Mouse (Mus musculus) hindlimb bud, embryonic 11.5 days (tissue): Measurements from ENCODE around the gene Twf1.

Source experiments
- DNase-seq: peaks from one replicate; pipeline ENCODE4 v3.0.0-alpha.2; 2012; ENCODE audit warnings: low read depth, low spot score; ENCODE audit errors: extremely low spot score

The Twf1 gene

DNA sequence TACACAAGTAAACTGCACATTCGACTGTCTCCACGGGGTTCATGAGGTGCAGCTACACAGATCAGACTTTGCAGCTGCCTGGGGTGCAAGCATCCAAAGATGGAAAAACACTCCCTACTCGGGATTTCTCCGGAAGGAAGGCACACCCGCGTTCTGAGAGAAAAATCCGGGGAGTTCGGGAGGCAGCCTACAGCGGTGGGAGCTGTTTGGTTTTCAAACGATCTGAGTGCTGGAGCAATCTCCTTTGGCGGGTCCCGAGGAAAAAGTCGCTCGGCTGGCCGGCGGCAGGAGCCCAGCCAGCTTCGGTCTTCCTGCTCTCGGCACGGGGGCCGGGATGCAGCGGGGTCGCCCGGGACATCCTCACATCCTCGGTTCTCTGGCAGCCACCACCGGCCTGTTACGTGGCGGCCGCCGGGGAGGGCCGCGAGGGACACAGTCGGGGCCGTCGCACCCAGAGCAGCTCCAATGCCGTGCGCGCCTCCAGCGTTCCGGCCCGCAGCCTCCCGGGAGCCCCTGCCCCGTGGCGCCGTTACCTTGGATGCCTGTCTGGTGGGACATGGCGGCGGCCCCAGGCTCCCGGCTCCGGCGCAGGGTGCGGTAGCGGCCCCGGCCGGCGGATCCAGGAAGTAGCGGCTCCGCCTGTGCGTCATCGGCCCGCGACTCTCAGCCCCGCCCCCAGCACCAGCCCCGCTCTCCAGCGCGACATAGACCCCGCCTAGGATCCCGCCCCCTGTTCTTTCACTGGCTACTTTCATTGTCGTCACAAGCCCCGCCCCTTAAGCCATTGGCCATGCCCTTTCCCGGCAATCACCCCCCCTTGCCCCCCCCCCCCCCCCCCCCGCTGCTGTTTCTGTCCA, at the start of gene Twf1:
TSS of gene Twf1 (minus strand) at position 671 of the 857 bp plus-strand sequence.
- DNase-seq: peak; percentile 77

DNA sequence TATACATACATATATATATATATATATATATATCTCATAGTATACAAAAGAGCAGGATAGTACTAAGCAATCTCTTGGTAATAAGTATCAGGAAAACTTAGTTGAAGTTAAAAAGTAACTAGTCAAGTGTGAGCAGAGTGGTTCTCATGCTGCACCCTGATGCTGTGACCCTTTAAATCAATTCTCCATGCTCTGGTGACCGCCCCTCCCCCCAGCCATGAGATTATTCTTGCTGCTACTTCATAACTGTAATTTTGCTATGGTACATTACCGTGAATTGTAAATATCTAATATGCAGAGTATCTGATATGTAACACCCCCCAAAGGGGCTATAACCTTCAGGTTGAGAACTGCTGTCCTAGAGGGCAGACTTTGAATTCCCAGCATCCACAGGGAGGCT, 49.4 kb upstream of the Twf1 start:
- DNase-seq: no peak

DNA sequence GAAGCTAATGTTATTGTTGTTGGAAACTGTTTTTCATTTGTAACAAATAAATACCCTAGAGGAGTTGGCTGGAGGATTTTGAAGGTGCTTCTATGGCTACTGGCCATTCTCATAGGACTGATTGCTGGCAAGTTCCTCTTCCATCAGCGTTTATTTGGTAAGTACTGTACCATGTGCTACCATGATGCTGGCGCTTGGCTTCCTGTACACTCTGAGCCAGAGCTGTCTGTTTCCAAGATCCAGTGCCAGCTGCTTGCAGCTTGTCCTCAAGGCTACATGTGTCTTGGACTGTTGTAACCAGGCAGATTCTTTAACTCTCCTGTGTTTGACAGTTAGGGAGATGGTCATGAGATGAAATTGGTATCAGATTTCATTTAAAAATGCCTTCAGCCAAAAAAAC, 48.5 kb upstream of the Twf1 start:
- DNase-seq: no peak

DNA sequence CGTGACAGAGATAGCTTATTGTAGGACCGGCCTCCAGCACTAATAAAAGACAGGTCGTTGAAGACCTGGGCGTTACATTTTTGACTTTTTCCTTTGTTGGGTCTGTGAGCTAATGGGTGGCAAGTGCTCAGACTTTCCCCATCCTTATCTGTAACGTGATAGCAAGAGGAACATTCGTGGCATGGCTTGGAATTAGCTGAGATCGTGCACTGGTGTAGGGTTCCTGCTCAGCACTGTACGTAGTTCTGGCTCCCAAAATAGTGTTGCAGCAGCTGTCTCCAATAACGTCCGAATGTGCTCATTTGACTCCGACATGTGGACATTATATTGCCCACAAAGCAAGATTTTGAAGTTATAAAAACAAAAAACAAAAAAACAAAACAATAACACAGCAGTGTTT, 44.8 kb upstream of the Twf1 start:
- no peak for DNase-seq

DNA sequence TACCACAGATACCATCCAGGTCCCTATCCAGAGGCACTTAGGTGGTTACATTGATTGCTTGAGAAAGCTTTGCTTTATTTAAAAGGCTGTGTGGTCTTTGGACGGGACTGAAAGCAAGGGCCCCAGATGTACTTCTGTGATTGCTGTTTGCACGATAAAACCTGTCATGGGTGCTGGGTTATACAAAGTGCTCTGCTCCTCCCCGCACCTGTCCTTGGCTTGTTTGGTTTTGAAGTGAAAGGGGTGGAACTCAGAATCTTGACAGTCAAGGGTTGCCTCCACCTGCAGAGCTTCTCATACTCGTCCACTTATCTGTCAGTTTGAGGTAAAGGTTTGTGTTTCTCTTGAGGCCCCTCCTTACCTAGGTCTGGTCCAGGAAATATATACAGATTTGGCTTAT, 40.9 kb upstream of the Twf1 start:
- no peak for DNase-seq

DNA sequence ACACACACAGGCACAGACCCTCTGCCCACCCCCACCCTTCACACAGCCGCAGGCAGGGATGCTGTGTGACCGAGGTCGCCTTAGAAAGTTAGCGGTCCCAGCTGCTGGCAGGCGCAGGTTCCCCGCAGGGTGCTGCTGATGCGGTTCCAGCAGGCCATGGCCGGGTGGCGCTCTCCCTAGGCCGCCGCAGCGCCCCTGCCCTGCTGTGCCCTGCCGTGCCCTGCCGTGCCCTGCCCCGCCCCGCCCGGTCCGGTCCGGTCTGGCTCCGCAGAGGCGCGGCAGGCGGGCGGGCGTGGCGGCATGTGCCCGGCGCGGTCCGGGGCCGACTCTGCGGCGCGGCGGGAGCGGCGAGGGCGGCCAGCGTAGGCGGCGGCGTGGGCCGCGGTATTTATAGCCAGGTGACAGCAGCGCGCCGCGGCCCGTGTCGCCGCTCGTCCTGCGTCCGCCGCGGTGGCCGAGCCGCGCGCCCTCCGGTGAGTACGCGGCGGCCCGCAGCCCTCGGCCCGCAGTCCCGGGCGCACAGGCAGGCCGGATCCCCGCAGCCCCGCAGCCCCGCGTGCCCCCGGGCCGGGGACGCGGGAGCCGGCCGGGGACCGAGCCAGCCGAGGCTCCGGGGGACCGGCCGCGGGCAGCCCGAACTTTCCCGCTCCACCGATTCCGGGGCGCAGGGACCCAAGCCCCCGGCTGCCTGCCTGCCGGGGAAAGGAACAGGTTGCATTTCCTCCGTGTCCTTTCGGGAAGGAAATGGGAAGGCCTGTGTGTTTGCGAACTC, 39.3 kb upstream of the Twf1 start, which contains the start of gene Tmem117:
TSS of gene Tmem117 (plus strand) at position 403 of the 772 bp plus-strand sequence.
- DNase-seq: no peak

DNA sequence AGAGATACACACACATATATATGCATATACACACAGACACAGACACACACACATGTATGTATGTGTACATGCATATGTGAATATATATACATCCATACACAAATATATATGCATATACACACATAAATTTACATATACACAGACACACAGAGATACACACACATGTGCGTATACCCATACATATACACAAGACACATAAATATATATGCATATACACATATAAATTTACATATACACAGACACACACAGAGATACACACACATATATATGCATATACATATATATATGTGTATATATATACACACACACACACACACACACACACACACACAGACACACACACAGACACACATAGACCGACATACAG, 38.8 kb upstream of the Twf1 start:
- no peak for DNase-seq

DNA sequence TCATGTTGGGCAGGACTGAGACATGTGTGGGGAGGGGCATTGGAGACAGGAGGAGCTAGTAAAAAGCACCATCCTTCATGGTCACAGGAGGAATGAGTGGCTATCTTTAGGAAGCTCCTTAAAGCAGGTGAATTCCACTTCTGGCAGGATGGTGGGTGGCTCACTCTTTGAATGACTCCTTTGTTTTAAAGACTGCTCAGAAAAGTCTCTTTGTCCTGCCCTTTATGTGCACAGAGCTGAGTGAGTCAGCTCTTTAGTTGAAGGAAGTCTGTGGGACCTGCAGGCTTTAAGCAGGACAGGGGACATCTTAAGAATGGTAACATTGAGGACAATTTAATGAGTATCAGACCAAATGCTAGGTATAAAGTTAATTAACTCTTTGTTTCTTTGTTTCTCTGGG, 31.2 kb upstream of the Twf1 start:
- no peak for DNase-seq

DNA sequence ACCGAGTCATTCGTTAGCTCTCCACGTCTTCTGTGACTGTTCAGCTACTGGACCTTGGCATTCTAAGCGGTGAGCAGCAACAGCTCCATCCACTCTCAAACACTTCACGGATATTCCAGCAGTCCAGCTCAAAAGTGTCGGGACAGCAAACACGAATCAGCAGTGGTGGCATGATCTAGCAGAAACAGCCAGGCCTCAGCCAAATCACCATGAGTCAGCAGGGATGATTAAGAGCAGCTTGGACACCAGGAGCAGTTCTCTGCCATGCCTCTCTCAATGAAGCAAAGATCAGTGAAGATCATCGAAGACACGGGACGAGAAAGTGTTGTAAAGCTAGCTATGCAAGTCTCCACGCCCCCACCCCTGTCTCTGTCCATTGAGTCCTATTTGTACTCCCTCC, 26.3 kb upstream of the Twf1 start:
- DNase-seq: no peak

DNA sequence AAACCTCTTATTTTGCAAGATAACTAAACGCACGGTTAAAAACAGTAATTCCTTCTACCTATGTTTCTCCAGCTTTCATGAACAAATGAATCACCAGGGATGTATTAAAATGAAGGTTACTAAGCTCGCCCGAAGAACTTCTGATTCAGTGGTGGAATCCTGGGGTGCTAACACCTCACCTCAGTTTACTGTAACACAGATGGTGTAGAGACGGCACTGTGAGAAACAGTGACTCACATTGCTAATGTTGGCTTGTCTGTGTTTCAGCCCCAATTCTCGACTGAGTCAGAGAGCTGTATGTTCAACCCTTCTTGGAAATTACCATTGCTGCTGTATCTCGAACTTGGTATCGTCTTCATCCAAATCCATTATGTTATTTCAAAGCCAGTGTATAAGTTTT, 18.1 kb upstream of the Twf1 start:
- no peak for DNase-seq

DNA sequence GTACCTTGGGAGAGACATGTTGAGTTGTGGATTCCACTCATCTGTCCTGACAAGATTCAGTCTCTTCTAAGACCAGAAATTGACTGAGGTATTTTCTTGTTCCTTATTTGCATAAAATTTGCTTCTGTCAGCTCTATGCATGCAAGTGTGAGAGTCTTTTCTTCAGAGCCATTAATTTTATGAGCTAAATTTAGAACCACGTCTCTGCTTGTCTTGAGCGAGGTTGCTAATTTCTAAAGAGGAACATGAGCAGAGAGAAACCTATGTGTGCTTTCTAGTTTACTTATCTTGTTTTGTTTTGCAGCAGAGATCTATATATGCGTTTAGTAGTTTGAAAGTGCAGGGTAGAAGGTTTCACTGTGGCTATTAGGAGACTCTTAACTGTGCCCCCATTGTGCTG, 12.8 kb upstream of the Twf1 start:
- DNase-seq: no peak

DNA sequence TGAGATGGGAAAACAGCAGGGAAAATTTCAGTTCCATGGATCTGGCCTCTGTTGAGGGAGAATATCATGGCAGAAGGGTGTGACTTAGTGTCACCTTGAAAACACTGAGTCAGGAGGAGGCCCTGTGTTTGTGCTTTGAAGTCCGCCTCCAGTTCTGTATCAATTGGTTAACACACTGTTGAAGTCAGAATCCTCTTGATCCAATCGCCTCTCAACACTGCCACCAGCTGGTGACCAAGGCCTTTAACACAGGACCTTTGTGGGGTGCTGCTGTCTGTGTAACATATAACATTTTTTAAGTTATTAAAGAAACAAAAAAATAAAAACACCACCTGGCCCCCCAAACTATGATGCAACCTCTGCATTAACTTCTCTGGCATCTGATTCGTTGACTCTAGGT, 11.7 kb upstream of the Twf1 start:
- DNase-seq: no peak

DNA sequence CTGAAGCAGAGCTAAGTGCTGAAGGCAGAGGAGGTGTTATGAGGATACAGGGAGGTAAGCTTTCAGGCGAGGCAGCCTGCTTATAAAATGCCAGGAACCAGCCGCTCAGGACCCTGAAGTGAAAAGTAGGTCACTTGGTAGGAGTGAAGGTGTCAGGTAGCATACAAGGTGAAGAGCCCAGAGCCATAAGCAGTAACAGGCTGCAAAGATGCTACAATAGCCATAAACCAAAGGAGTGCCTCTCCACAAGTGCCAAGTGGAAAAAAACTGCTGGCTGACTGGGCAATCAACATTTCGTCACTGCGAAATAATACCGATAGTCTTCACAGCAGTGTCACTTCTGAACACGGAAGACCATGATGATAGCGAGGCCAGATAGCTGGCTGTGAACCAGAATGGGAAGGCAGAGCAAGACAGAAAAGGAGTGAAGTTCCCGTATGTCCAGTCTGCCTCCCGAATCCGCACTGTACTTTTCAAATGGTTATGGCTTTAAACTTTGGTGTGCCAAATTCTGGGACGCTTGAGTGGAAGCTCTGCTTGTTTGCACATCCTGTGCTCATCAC, 10.5 kb upstream of the Twf1 start:
- DNase-seq: no peak

DNA sequence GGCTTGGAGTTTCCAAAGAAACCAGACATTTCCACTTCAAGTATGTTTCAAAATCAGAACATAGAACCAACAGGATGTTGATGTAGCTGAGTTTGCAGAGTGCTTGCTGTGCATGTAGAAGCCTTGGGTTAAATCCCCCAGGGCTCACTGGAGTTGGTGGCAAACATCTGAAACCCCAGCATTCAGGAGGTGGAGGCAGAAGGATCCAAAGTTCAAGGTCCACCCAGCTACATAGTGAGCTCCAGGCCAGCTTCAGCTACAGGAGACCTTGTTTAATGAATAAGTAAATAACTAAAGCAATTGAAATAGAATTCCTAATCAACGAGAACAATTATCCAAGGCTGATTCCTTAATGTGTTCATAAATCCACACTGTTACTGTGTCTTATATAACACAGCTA, 3.9 kb upstream of the Twf1 start:
- DNase-seq: no peak

DNA sequence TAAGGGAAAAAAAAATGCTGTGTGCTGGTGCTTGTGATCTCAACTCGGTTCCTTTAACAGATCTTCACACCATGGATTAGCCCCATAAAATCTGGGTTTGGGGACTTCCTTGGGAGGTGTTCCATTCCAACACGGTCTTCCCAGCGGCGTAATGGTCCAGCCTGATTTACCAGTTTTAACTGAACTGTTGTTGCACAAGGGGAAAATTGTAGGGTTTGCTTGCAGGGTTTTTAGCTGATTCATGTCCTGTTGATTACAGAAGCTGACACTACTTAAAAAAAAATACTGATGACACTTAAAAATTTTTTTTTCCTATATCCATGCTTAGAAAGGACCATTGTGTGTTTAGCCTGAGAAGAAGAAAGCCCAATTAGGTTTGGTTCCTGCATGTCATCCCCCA, 1.7 kb upstream of the Twf1 start:
- no peak for DNase-seq

DNA sequence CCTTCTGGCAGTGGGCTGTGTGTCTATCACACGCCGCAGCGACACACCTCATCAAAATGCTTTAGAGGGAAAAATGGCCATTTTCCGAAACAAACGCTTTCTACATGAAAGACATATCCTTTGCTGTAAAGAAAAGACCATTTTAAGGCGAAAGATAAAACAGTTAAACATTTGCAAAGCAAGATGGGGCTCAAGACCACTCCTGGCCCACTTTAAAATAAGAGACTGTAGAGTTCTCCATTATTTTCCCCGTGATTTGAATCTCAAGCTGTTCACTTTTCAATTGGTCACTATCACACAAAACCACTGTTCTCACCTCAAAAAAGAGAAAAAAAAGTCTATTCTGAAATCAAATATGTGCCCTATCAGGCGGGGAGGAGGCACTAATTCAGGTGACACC, 394 bp upstream of the Twf1 start:
- no peak for DNase-seq

DNA sequence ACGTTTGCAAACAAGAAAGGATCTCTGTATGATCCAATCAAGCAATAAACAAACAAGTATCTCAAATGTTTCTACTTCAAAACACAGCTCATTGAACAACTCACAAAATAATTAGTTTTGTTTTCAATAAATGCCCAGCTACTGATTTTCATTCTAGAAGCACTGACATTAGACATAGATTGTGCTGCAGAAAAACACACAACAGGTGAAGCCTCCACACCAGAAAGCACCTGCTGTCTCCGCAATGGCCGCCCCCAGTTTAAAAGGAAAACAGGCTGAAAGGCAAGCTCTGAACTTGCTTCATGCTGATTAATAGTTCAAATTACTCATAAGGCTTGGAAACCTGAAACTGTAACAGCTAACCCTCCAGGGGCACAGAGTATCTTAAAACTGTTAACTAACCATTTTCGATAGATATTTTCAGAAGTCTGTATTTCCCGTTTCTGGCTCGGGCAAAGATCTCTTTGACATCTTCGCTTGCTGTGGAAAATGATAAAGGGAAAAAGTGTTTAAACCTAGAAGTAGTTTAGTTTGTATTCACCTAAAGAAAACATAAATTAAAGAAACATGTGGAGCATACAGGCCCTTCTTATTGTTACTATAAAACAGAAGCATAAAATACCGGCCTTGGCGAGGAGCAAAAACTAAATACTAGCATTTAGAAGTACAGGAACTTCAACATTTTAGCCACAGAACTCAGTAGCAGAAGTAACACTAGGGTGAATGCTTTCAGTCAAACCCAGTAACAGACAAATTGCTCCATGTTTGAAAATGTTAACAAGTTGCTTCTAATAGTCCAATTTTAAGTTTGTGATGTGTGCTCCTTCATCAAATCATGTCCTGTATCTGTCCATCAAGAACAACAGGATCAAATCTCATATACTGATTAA, 1.6 kb downstream of the Twf1 start:
- DNase-seq: no peak

DNA sequence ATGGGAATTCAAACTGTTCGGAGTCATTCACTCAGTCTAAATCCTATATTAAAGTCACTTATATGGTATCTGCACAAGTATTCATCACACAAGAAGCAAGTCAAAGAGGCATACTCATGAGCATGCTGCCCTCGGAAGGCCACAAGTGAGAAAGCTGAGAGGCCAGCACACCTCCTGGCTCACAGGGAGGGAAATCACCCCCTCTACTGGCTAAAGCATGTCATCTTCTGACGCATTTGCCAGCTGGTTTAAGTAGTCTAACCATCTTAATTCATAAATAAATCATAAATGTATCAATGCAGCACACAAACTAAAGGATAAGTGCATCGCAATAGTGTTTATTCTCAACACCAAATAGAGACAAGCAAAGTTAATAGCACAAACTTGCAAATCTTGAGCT, 5.0 kb downstream of the Twf1 start:
- no peak for DNase-seq

DNA sequence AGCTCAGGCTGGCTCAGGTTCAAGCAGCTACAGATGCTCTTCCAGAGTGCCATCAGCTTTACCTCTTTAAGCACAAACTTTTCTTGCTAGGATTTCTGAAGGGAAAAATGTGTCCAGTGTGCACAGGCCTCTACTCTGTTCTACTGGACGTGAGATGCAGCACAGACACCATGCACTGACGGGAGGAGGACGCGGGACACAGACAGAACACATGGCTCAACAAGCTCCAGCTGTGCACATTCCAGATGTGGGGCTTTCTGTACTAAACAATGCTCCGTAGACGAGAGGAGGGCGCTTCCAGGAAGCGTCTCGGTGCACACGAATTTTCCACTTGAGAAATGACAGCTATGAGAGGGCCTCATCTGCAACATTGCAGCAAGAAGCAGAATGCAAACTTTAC, 6.5 kb downstream of the Twf1 start:
- no peak for DNase-seq

DNA sequence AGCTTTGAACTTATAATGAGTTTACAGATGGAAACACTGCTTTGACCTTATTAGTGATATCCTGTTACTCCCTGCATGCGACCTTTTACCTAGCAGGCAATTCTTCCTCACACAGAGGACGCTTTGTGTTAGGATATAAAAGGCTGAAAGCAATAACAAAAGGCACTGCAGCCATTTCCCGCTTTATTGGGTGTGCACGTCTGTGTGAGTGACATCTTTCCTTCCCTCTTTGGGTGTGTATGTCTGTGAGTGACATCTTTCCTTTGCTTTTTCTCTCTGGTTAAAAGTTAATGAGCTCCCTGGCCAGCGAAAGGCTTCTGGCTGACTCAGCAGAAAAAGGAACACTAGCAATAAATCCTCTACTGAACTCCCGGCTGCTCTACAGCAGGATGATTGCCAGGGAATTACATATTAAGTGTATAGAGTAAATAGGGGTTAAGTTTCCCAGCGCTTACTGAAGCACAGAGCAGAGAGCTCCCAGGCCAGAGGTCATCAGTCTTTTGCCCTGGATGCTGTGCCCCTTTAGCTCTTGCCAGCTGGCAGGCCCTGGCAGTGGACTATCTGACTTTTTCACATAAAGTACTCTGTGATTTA, 7.6 kb downstream of the Twf1 start:
- DNase-seq: no peak
